Mouse (Mus musculus): ENCODE measurements around the gene Mgat4b. TPM values are rescaled to one million over a fixed set of nuclear protein-coding genes. Genes with fewer than 3 reads are reported as not detected.

The Mgat4b gene
- polyA plus RNA-seq, 1 experiment from 2014 or later = 33.3 TPM

- Histone ChIP-seq H3K4me3 (ENCODE audit: low read depth, low read length) (no peak overlapping the region), H3K27ac (ENCODE audit: low read length) (no peak overlapping the region), H3K4me1 (ENCODE audit: control insufficient read depth, insufficient read depth, low read length) (peaks cover 19% of the 10 kb centered on the region), H3K9ac (ENCODE audit: low read depth, low read length) (no peak overlapping the region), H3K9me3 (replicated peaks; ENCODE audit: control insufficient read depth, low read length, poor library complexity, severe bottlenecking) (no peaks in the 10 kb centered on the region), H3K4me2 (ENCODE audit: low read length) (no peak overlapping the region), H3K27me3 (ENCODE audit: control insufficient read depth, insufficient read depth, low read depth, low read length) (no peaks in the 10 kb centered on the region), H3K36me3 (ENCODE audit: control insufficient read depth, insufficient read depth, low read length) (peaks cover 37% of the 10 kb centered on the region)
- 96% methylated on average over 14 of the region's 14 CpGs for WGBS
- no peak for ATAC-seq
These were observed 3.3 kb upstream of the Mgat4b start for GRCm38 (mm10) chr11:50207344-50207743.

- Histone ChIP-seq H3K27ac (ENCODE audit: low read length) (no peak overlapping the region), H3K27me3 (ENCODE audit: control insufficient read depth, insufficient read depth, low read depth, low read length) (no peaks in the 10 kb centered on the region), H3K4me1 (ENCODE audit: control insufficient read depth, insufficient read depth, low read length) (peaks cover 20% of the 10 kb centered on the region), H3K9ac (ENCODE audit: low read depth, low read length) (no peak overlapping the region), H3K9me3 (replicated peaks; ENCODE audit: control insufficient read depth, low read length, poor library complexity, severe bottlenecking) (no peaks in the 10 kb centered on the region), H3K36me3 (ENCODE audit: control insufficient read depth, insufficient read depth, low read length) (peaks cover 32% of the 10 kb centered on the region), H3K4me2 (ENCODE audit: low read length) (no peak overlapping the region), H3K4me3 (ENCODE audit: low read depth, low read length) (no peak overlapping the region)
- ATAC-seq = no peak
- WGBS = 93% methylated on average over 5 of the region's 5 CpGs
These were observed 2.7 kb upstream of the Mgat4b start for GRCm38 (mm10) chr11:50208039-50208438.

- H3K36me3 ChIP-seq (ENCODE audit: control insufficient read depth, insufficient read depth, low read length) = peaks cover 16% of the 10 kb centered on the region
- peak overlapping the region; percentile 59 for H3K4me2 ChIP-seq (ENCODE audit: low read length)
- H3K4me3 ChIP-seq (ENCODE audit: low read depth, low read length) = peak overlapping the region; percentile 98
- peak overlapping the region; percentile 98 for H3K9ac ChIP-seq (ENCODE audit: low read depth, low read length)
- ATAC-seq = peak; percentile 94
- no peaks in the 10 kb centered on the region for H3K27me3 ChIP-seq (ENCODE audit: control insufficient read depth, insufficient read depth, low read depth, low read length)
- peaks cover 22% of the 10 kb centered on the region for H3K4me1 ChIP-seq (ENCODE audit: control insufficient read depth, insufficient read depth, low read length)
- peak overlapping the region; percentile 98 for H3K27ac ChIP-seq (ENCODE audit: low read length)
- no peaks in the 10 kb centered on the region for H3K9me3 ChIP-seq (replicated peaks; ENCODE audit: control insufficient read depth, low read length, poor library complexity, severe bottlenecking)
- under 1% methylated on average over 24 of the region's 24 CpGs for WGBS
These were observed 587 bp upstream of the Mgat4b start for GRCm38 (mm10) chr11:50210101-50210504.

- Histone ChIP-seq H3K36me3 (ENCODE audit: control insufficient read depth, insufficient read depth, low read length) (peaks cover 9% of the 10 kb centered on the region), H3K27me3 (ENCODE audit: control insufficient read depth, insufficient read depth, low read depth, low read length) (no peaks in the 10 kb centered on the region), H3K9ac (ENCODE audit: low read depth, low read length) (peak overlapping the region; percentile 98; the same call in 1 of the 2 replicates), H3K4me1 (ENCODE audit: control insufficient read depth, insufficient read depth, low read length) (peaks cover 22% of the 10 kb centered on the region), H3K9me3 (replicated peaks; ENCODE audit: control insufficient read depth, low read length, poor library complexity, severe bottlenecking) (no peaks in the 10 kb centered on the region), H3K4me2 (ENCODE audit: low read length) (peak overlapping the region; percentile 59), H3K4me3 (ENCODE audit: low read depth, low read length) (peak overlapping the region; percentile 98), H3K27ac (ENCODE audit: low read length) (peak overlapping the region; percentile 98)
- no peak for ATAC-seq
- 86% methylated on average over 3 of the region's 3 CpGs for WGBS
These were observed 801 bp downstream of the Mgat4b start for GRCm38 (mm10) chr11:50211322-50212059.

GRCm38 (mm10) chr11:50212060-50212739 is 1.5 kb downstream of the Mgat4b start:
- ATAC-seq = no peak
- Histone ChIP-seq H3K9ac (ENCODE audit: low read depth, low read length) (no peak overlapping the region), H3K4me3 (ENCODE audit: low read depth, low read length) (no peak overlapping the region), H3K4me2 (ENCODE audit: low read length) (no peak overlapping the region), H3K36me3 (ENCODE audit: control insufficient read depth, insufficient read depth, low read length) (peaks cover 2% of the 10 kb centered on the region), H3K9me3 (replicated peaks; ENCODE audit: control insufficient read depth, low read length, poor library complexity, severe bottlenecking) (no peaks in the 10 kb centered on the region), H3K27ac (ENCODE audit: low read length) (no peak overlapping the region), H3K4me1 (ENCODE audit: control insufficient read depth, insufficient read depth, low read length) (peaks cover 22% of the 10 kb centered on the region), H3K27me3 (ENCODE audit: control insufficient read depth, insufficient read depth, low read depth, low read length) (no peaks in the 10 kb centered on the region)
- WGBS = 86% methylated on average over 3 of the region's 3 CpGs

- H3K36me3 ChIP-seq (ENCODE audit: control insufficient read depth, insufficient read depth, low read length) = no peaks in the 10 kb centered on the region
- WGBS = 63% methylated on average over 11 of the region's 11 CpGs
- H3K4me2 ChIP-seq (ENCODE audit: low read length) = no peak overlapping the region
- no peak overlapping the region for H3K9ac ChIP-seq (ENCODE audit: low read depth, low read length)
- no peaks in the 10 kb centered on the region for H3K27me3 ChIP-seq (ENCODE audit: control insufficient read depth, insufficient read depth, low read depth, low read length)
- H3K4me3 ChIP-seq (ENCODE audit: low read depth, low read length) = no peak overlapping the region
- H3K9me3 ChIP-seq (replicated peaks; ENCODE audit: control insufficient read depth, low read length, poor library complexity, severe bottlenecking) = no peaks in the 10 kb centered on the region
- no peak for ATAC-seq
- peak overlapping the region; percentile 36 for H3K27ac ChIP-seq (ENCODE audit: low read length)
- H3K4me1 ChIP-seq (ENCODE audit: control insufficient read depth, insufficient read depth, low read length) = peaks cover 22% of the 10 kb centered on the region
These were observed 2.4 kb downstream of the Mgat4b start for GRCm38 (mm10) chr11:50212848-50213758.

- H3K4me3 ChIP-seq (ENCODE audit: low read depth, low read length) = no peak overlapping the region
- peaks cover 11% of the 10 kb centered on the region for H3K4me1 ChIP-seq (ENCODE audit: control insufficient read depth, insufficient read depth, low read length)
- no peak overlapping the region for H3K27ac ChIP-seq (ENCODE audit: low read length)
- no peak overlapping the region for H3K9ac ChIP-seq (ENCODE audit: low read depth, low read length)
- WGBS = 95% methylated on average over 6 of the region's 6 CpGs
- ATAC-seq = no peak
- no peaks in the 10 kb centered on the region for H3K9me3 ChIP-seq (replicated peaks; ENCODE audit: control insufficient read depth, low read length, poor library complexity, severe bottlenecking)
- no peak overlapping the region for H3K4me2 ChIP-seq (ENCODE audit: low read length)
- H3K27me3 ChIP-seq (ENCODE audit: control insufficient read depth, insufficient read depth, low read depth, low read length) = no peaks in the 10 kb centered on the region
- no peaks in the 10 kb centered on the region for H3K36me3 ChIP-seq (ENCODE audit: control insufficient read depth, insufficient read depth, low read length)
These were observed 3.9 kb downstream of the Mgat4b start for GRCm38 (mm10) chr11:50214631-50215030.

GRCm38 (mm10) chr11:50215633-50216032 is 4.9 kb downstream of the Mgat4b start:
- no peaks in the 10 kb centered on the region for H3K9me3 ChIP-seq (replicated peaks; ENCODE audit: control insufficient read depth, low read length, poor library complexity, severe bottlenecking)
- WGBS = 27% methylated on average over 9 of the region's 9 CpGs
- no peaks in the 10 kb centered on the region for H3K27me3 ChIP-seq (ENCODE audit: control insufficient read depth, insufficient read depth, low read depth, low read length)
- ATAC-seq = no peak
- H3K9ac ChIP-seq (ENCODE audit: low read depth, low read length) = no peak overlapping the region
- H3K27ac ChIP-seq (ENCODE audit: low read length) = 0 out of 2 replicates have a peak overlapping the region, but pooled peaks have one; percentile 4
- H3K36me3 ChIP-seq (ENCODE audit: control insufficient read depth, insufficient read depth, low read length) = no peaks in the 10 kb centered on the region
- H3K4me2 ChIP-seq (ENCODE audit: low read length) = peak overlapping the region; percentile 20; the same call in 1 of the 2 replicates
- H3K4me3 ChIP-seq (ENCODE audit: low read depth, low read length) = no peak overlapping the region
- H3K4me1 ChIP-seq (ENCODE audit: control insufficient read depth, insufficient read depth, low read length) = peaks cover 11% of the 10 kb centered on the region
